ENCODE assay signal across 9 mouse cellular contexts in the genomic region with DNA sequence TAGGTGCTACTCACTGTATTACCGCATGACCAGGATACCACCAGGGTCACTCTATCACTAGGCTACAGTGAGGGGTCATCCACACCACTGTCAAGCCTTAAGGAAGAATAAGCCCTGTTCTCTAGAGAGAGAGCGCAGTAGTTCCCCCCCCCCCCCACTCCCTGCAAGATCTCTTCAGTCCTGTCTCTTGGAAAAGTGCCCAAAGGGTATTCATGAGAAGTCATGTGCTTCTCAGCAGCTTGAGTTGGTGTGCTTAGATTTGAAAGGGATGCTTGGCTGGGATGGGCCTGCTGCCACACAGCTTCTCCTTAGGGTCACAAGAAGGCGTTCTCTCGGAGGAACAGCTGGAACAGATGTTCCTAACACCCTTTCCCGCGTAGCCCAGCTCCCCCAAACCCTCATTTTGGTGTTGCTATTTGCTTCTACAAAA.
DNase-seq lines count a peak whose midpoint lies in the region; ATAC-seq and TF ChIP-seq lines count a peak whose summit lies in the region.
"Had no signal": no experiment of that assay in that cellular context is flagged by ENCODE, and none has a peak within 500 bp of the region (broad histone marks: within the 10 kb centered on the region; RNA-seq: fewer than 3 reads in every experiment).

No protein-coding gene starts in this region.

- WGBS in heart, embryonic 13.5 days = 64% methylated on average over 6 of the region's 6 CpGs
- 25% methylated on average over 6 of the region's 6 CpGs for WGBS in forebrain, embryonic 13.5 days
- 53% methylated on average over 6 of the region's 6 CpGs for WGBS in limb, embryonic 14.5 days
- WGBS in midbrain, postnatal 0 days = 56% methylated on average over 6 of the region's 6 CpGs
- WGBS in heart, embryonic 10.5 days = 75% methylated on average over 6 of the region's 6 CpGs

- H3K4me2 ChIP-seq in heart, embryonic 13.5 days = no peak overlapping the region
- no peak overlapping the region for H3K4me2 ChIP-seq in forebrain, embryonic 13.5 days
- no peak overlapping the region for H3K4me2 ChIP-seq in limb, embryonic 14.5 days (replicated peaks; ENCODE audit: low read depth, low read length, severe bottlenecking)
- no peak overlapping the region for H3K4me2 ChIP-seq in midbrain, postnatal 0 days (ENCODE audit: low read depth, low read length, poor library complexity, severe bottlenecking)

- H3K9me3 ChIP-seq in heart, embryonic 13.5 days = no peaks in the 10 kb centered on the region
- H3K9me3 ChIP-seq in forebrain, embryonic 13.5 days (replicated peaks) = 0 out of 2 replicates have a peak, but pooled peaks cover 5% of the 10 kb centered on the region
- H3K9me3 ChIP-seq in limb, embryonic 14.5 days (ENCODE audit: control insufficient read depth, low read length) = no peaks in the 10 kb centered on the region
- H3K9me3 ChIP-seq in midbrain, postnatal 0 days (ENCODE audit: low read length) = no peaks in the 10 kb centered on the region
- H3K9me3 ChIP-seq in heart, embryonic 10.5 days = no peaks in the 10 kb centered on the region

- no peak for TF ChIP-seq POLR2A in limb, embryonic 14.5 days (IDR thresholded peaks at IDR 0.05; ENCODE audit: borderline replicate concordance, extremely low read depth, insufficient read depth, insufficient read length)

- TF ChIP-seq CTCF in midbrain, postnatal 0 days (IDR thresholded peaks at IDR 0.05) = no peak; the same call in 1 of the 2 replicates

- no peaks in the 10 kb centered on the region for H3K36me3 ChIP-seq in heart, embryonic 13.5 days
- peaks cover 3% of the 10 kb centered on the region; the same call in 1 of the 2 replicates for H3K36me3 ChIP-seq in forebrain, embryonic 13.5 days (ENCODE audit: poor library complexity, severe bottlenecking)
- no peaks in the 10 kb centered on the region for H3K36me3 ChIP-seq in limb, embryonic 14.5 days (ENCODE audit: control insufficient read depth, insufficient read depth, low read length)
- H3K36me3 ChIP-seq in midbrain, postnatal 0 days (ENCODE audit: insufficient read depth, low read length) = no peaks in the 10 kb centered on the region
- H3K36me3 ChIP-seq in heart, embryonic 10.5 days = no peaks in the 10 kb centered on the region

- no peak overlapping the region for H3K27ac ChIP-seq in heart, embryonic 13.5 days (replicated peaks)
- H3K27ac ChIP-seq in forebrain, embryonic 13.5 days = peak overlapping the region; percentile 81
- 0 out of 2 replicates have a peak overlapping the region, but pooled peaks have one; percentile 63 for H3K27ac ChIP-seq in limb, embryonic 14.5 days (replicated peaks; ENCODE audit: low read depth, low read length)
- no peak overlapping the region; the same call in 1 of the 2 replicates for H3K27ac ChIP-seq in midbrain, postnatal 0 days (ENCODE audit: low read depth, low read length)
- no peak overlapping the region for H3K27ac ChIP-seq in heart, embryonic 10.5 days

- no peak overlapping the region for H3K4me3 ChIP-seq in heart, embryonic 13.5 days
- no peak overlapping the region for H3K4me3 ChIP-seq in forebrain, embryonic 13.5 days
- H3K4me3 ChIP-seq in limb, embryonic 14.5 days (replicated peaks; ENCODE audit: low read length) = no peak overlapping the region
- no peak overlapping the region for H3K4me3 ChIP-seq in midbrain, postnatal 0 days (ENCODE audit: low read depth, low read length)
- no peak overlapping the region for H3K4me3 ChIP-seq in heart, embryonic 10.5 days

- ATAC-seq in heart, embryonic 13.5 days (ENCODE audit: extremely low read depth, insufficient number of reproducible peaks, low FRiP score, low TSS enrichment) = peak; percentile 25; the same call in 1 of the 2 replicates
- ATAC-seq in forebrain, embryonic 13.5 days = peak; percentile 51
- no peak for ATAC-seq in limb, embryonic 14.5 days (ENCODE audit: low FRiP score, low read depth)
- ATAC-seq in midbrain, postnatal 0 days (ENCODE audit: low FRiP score) = 0 out of 2 replicates have a peak, but pooled peaks have one; percentile 20

- no peak overlapping the region for H3K9ac ChIP-seq in heart, embryonic 13.5 days
- H3K9ac ChIP-seq in forebrain, embryonic 13.5 days = no peak overlapping the region
- no peak overlapping the region for H3K9ac ChIP-seq in limb, embryonic 14.5 days (ENCODE audit: low read depth, low read length, severe bottlenecking)
- no peak overlapping the region for H3K9ac ChIP-seq in midbrain, postnatal 0 days (replicated peaks; ENCODE audit: low read length, poor library complexity, severe bottlenecking)

- H3K4me1 ChIP-seq in heart, embryonic 13.5 days = peaks cover 32% of the 10 kb centered on the region
- H3K4me1 ChIP-seq in forebrain, embryonic 13.5 days = peaks cover 56% of the 10 kb centered on the region
- H3K4me1 ChIP-seq in limb, embryonic 14.5 days (ENCODE audit: control insufficient read depth, insufficient read depth, low read length) = peaks cover 42% of the 10 kb centered on the region
- H3K4me1 ChIP-seq in midbrain, postnatal 0 days (ENCODE audit: insufficient read depth, low read length) = peaks cover 13% of the 10 kb centered on the region; the same call in 1 of the 2 replicates
- H3K4me1 ChIP-seq in heart, embryonic 10.5 days = peaks cover 18% of the 10 kb centered on the region

- H3K27me3 ChIP-seq in heart, embryonic 13.5 days (replicated peaks) = peaks cover 3% of the 10 kb centered on the region; the same call in 1 of the 2 replicates
- H3K27me3 ChIP-seq in forebrain, embryonic 13.5 days = no peaks in the 10 kb centered on the region
- H3K27me3 ChIP-seq in limb, embryonic 14.5 days (ENCODE audit: control insufficient read depth, insufficient read depth, low read length) = no peaks in the 10 kb centered on the region
- H3K27me3 ChIP-seq in midbrain, postnatal 0 days (ENCODE audit: insufficient read depth, low read length) = no peaks in the 10 kb centered on the region
- no peaks in the 10 kb centered on the region for H3K27me3 ChIP-seq in heart, embryonic 10.5 days (ENCODE audit: insufficient read depth, poor library complexity, severe bottlenecking)

- no peak for DNase-seq in heart, postnatal 4 days
- peak; percentile 56 for DNase-seq in limb, embryonic 14.5 days (ENCODE audit: low spot score)
- peak; percentile 82 for DNase-seq in midbrain, postnatal 0 days (ENCODE audit: low spot score)
- no peak for DNase-seq in adrenal gland, postnatal 25 days
- DNase-seq in heart, embryonic 10.5 days (ENCODE audit: low spot score) = no peak
- DNase-seq in kidney, postnatal 14 days = no peak
- DNase-seq: adrenal gland, postnatal 14 days had no signal

Comparison
In these comparisons a context has a peak if more than half of its experiments do, and no peak if none do; other contexts are left out.
1. H3K27ac ChIP-seq: peak in forebrain, embryonic 13.5 days (single experiment) and limb, embryonic 14.5 days (single experiment); none in heart, embryonic 13.5 days (single experiment), midbrain, postnatal 0 days (single experiment) and heart, embryonic 10.5 days (single experiment).
2. DNase-seq: peak in limb, embryonic 14.5 days (single experiment) and midbrain, postnatal 0 days (single experiment); none in heart, postnatal 4 days (single experiment), adrenal gland, postnatal 25 days (single experiment), heart, embryonic 10.5 days (single experiment) and kidney, postnatal 14 days (single experiment).